Mouse (Mus musculus) liver, embryonic 13.5 days (tissue): ENCODE measurements around the gene Ubtd2. TPM values are rescaled to one million over a fixed set of nuclear protein-coding genes. Genes with fewer than 3 reads are reported as not detected.

Source experiments
- ATAC-seq: fragments of 200-750 bp; cut with Nextera tagmentation; 2 replicates; pipeline ENCODE4 v1.8.0; 2017; ENCODE audit warnings: low read depth, mild to moderate bottlenecking, moderate number of reproducible peaks, moderate library complexity
- DNase-seq: peaks from one replicate; pipeline ENCODE4 v3.0.0; 2022
- H3K27ac ChIP-seq: fragments of 300-500 bp; sonication (generic); 2 replicates; pipeline ENCODE4 v1.5.1; 2015; ENCODE audit warnings: moderate library complexity, mild to moderate bottlenecking, inconsistent platforms
- H3K27me3 ChIP-seq: fragments of 300-500 bp; sonication (generic); 2 replicates; pipeline ENCODE4 v1.6.1; 2015; ENCODE audit warnings: mild to moderate bottlenecking, inconsistent platforms
- H3K36me3 ChIP-seq: fragments of 300-500 bp; sonication (generic); 2 replicates; pipeline ENCODE4 v1.6.1; 2015; ENCODE audit warnings: mild to moderate bottlenecking, inconsistent platforms
- H3K4me1 ChIP-seq: fragments of 300-500 bp; sonication (generic); replicated peaks from 2 replicates; pipeline ENCODE4 v1.6.1; 2015; ENCODE audit warnings: inconsistent platforms
- H3K4me2 ChIP-seq: fragments of 300-500 bp; sonication (generic); 2 replicates; pipeline ENCODE4 v1.6.1; 2015; ENCODE audit warnings: inconsistent platforms, mild to moderate bottlenecking, moderate library complexity
- H3K4me3 ChIP-seq: fragments of 300-500 bp; sonication (generic); replicated peaks from 2 replicates; pipeline ENCODE4 v1.5.1; 2015; ENCODE audit warnings: mild to moderate bottlenecking, inconsistent platforms
- H3K9ac ChIP-seq: fragments of 300-500 bp; sonication (generic); 2 replicates; pipeline ENCODE4 v1.6.1; 2015; ENCODE audit warnings: mild to moderate bottlenecking, inconsistent platforms
- H3K9me3 ChIP-seq: fragments of 300-500 bp; sonication (generic); replicated peaks from 2 replicates; pipeline ENCODE4 v1.6.1; 2016; ENCODE audit warnings: inconsistent platforms
- whole genome bisulfite sequencing: fragments of 180-500 bp; shearing (Covaris S2); methylation state at CpG from one replicate; pipeline ENCODE4 v1.1.7; 2015; ENCODE audit not compliant: insufficient replicate concordance; 5-methylcytosine and 5-hydroxymethylcytosine counted together
- polyA plus RNA-seq: library from polyadenylated mRNA; unstranded; fragments of >200 nt; fragmentation: Nextera tagmentation; extraction: Ambion mirVana; gene quantifications from 2 replicates; pipeline ENCODE4 v1.2.1, GENCODE M21; 2015

Ubtd2 gene
- polyA plus RNA-seq, 1 experiment from 2014 or later, result 5.9 TPM

GRCm38 (mm10) chr11:32444266-32444665 is 10.9 kb upstream of the Ubtd2 start:
- H3K4me2 ChIP-seq, result no peak overlapping the region
- no peak overlapping the region for H3K9ac ChIP-seq
- H3K4me1 ChIP-seq, result no peaks in the 10 kb centered on the region; the same call in 1 of the 2 replicates
- H3K4me3 ChIP-seq, result no peak overlapping the region
- 42% methylated on average over 1 of the region's 1 CpGs for WGBS
- DNase-seq, result no peak
- no peaks in the 10 kb centered on the region for H3K36me3 ChIP-seq
- no peak for ATAC-seq
- H3K9me3 ChIP-seq, result no peaks in the 10 kb centered on the region
- H3K27me3 ChIP-seq, result no peaks in the 10 kb centered on the region
- no peak overlapping the region for H3K27ac ChIP-seq

GRCm38 (mm10) chr11:32445135-32445534 is 10.0 kb upstream of the Ubtd2 start:
- Histone ChIP-seq H3K4me1 (no peaks in the 10 kb centered on the region; the same call in 1 of the 2 replicates), H3K27ac (no peak overlapping the region), H3K9ac (no peak overlapping the region), H3K4me2 (no peak overlapping the region), H3K27me3 (no peaks in the 10 kb centered on the region), H3K4me3 (no peak overlapping the region), H3K9me3 (no peaks in the 10 kb centered on the region), H3K36me3 (no peaks in the 10 kb centered on the region)
- DNase-seq (no peak), ATAC-seq (no peak)
- 48% methylated on average over 1 of the region's 1 CpGs for WGBS

GRCm38 (mm10) chr11:32445637-32446226 is 9.4 kb upstream of the Ubtd2 start:
- H3K4me1 ChIP-seq, result no peaks in the 10 kb centered on the region; the same call in 1 of the 2 replicates
- no peaks in the 10 kb centered on the region for H3K27me3 ChIP-seq
- no peaks in the 10 kb centered on the region for H3K9me3 ChIP-seq
- 23% methylated on average over 6 of the region's 6 CpGs for WGBS
- no peaks in the 10 kb centered on the region for H3K36me3 ChIP-seq
- H3K4me3 ChIP-seq, result no peak overlapping the region
- ATAC-seq, result no peak
- no peak overlapping the region for H3K27ac ChIP-seq
- no peak overlapping the region for H3K4me2 ChIP-seq
- DNase-seq, result no peak
- H3K9ac ChIP-seq, result no peak overlapping the region

GRCm38 (mm10) chr11:32450216-32450615 is 5.0 kb upstream of the Ubtd2 start:
- Histone ChIP-seq H3K4me2 (no peak overlapping the region), H3K27me3 (peaks cover 17% of the 10 kb centered on the region), H3K4me3 (no peak overlapping the region), H3K36me3 (no peaks in the 10 kb centered on the region), H3K9me3 (no peaks in the 10 kb centered on the region), H3K9ac (no peak overlapping the region), H3K4me1 (peaks cover 13% of the 10 kb centered on the region), H3K27ac (no peak overlapping the region)
- no peak for ATAC-seq
- 4% methylated on average over 1 of the region's 1 CpGs for WGBS
- peak; percentile 21 for DNase-seq

GRCm38 (mm10) chr11:32451306-32451705 is 3.9 kb upstream of the Ubtd2 start:
- Histone ChIP-seq H3K27ac (no peak overlapping the region), H3K4me1 (peaks cover 24% of the 10 kb centered on the region), H3K9ac (no peak overlapping the region)

GRCm38 (mm10) chr11:32452745-32453144 is 2.4 kb upstream of the Ubtd2 start:
- H3K27me3 ChIP-seq, result peaks cover 34% of the 10 kb centered on the region
- H3K9me3 ChIP-seq, result no peaks in the 10 kb centered on the region
- no peaks in the 10 kb centered on the region for H3K36me3 ChIP-seq
- ATAC-seq (no peak), DNase-seq (no peak)
- peaks cover 27% of the 10 kb centered on the region for H3K4me1 ChIP-seq
- WGBS, result 80% methylated on average over 4 of the region's 4 CpGs
- H3K4me3 ChIP-seq, result no peak overlapping the region
- H3K9ac ChIP-seq, result no peak overlapping the region
- H3K27ac ChIP-seq, result no peak overlapping the region
- H3K4me2 ChIP-seq, result no peak overlapping the region

More at GRCm38 (mm10) chr11:32451306-32451705, 3.9 kb upstream of the Ubtd2 start:
- 75% methylated on average over 6 of the region's 6 CpGs for WGBS
- Histone ChIP-seq H3K27me3 (peaks cover 27% of the 10 kb centered on the region), H3K9me3 (no peaks in the 10 kb centered on the region), H3K4me3 (no peak overlapping the region), H3K36me3 (no peaks in the 10 kb centered on the region), H3K4me2 (no peak overlapping the region)
- ATAC-seq (no peak), DNase-seq (no peak)

GRCm38 (mm10) chr11:32453353-32453915 is 1.7 kb upstream of the Ubtd2 start:
- no peak overlapping the region for H3K27ac ChIP-seq
- DNase-seq (no peak), ATAC-seq (no peak)
- H3K9me3 ChIP-seq, result no peaks in the 10 kb centered on the region
- no peak overlapping the region for H3K9ac ChIP-seq
- 60% methylated on average over 8 of the region's 8 CpGs for WGBS
- no peaks in the 10 kb centered on the region for H3K36me3 ChIP-seq
- no peak overlapping the region for H3K4me2 ChIP-seq
- peaks cover 34% of the 10 kb centered on the region for H3K27me3 ChIP-seq
- H3K4me1 ChIP-seq, result peaks cover 27% of the 10 kb centered on the region
- H3K4me3 ChIP-seq, result no peak overlapping the region

- DNase-seq, result no peak
- 4% methylated on average over 19 of the region's 19 CpGs for WGBS
- H3K27ac ChIP-seq, result no peak overlapping the region
These were observed 855 bp upstream of the Ubtd2 start for GRCm38 (mm10) chr11:32454231-32454799.

GRCm38 (mm10) chr11:32455507-32456141 is 454 bp downstream of the Ubtd2 start:
- whole genome bisulfite sequencing, result under 1% methylated on average over 55 of the region's 58 CpGs
- Histone ChIP-seq H3K4me1 (peaks cover 27% of the 10 kb centered on the region), H3K9me3 (no peaks in the 10 kb centered on the region), H3K27me3 (peaks cover 34% of the 10 kb centered on the region), H3K9ac (peak overlapping the region; percentile 85), H3K4me2 (peak overlapping the region; percentile 99), H3K27ac (peak overlapping the region; percentile 78), H3K36me3 (no peaks in the 10 kb centered on the region), H3K4me3 (peak overlapping the region; percentile 82)
- ATAC-seq (0 out of 2 replicates have a peak, but pooled peaks have one; percentile 0), DNase-seq (peak; percentile 14)

More at GRCm38 (mm10) chr11:32454231-32454799, 855 bp upstream of the Ubtd2 start:
- peaks cover 27% of the 10 kb centered on the region for H3K4me1 ChIP-seq
- peaks cover 34% of the 10 kb centered on the region for H3K27me3 ChIP-seq
- peak overlapping the region; percentile 99 for H3K4me2 ChIP-seq
- no peaks in the 10 kb centered on the region for H3K9me3 ChIP-seq
- H3K9ac ChIP-seq, result peak overlapping the region; percentile 85
- H3K36me3 ChIP-seq, result no peaks in the 10 kb centered on the region
- peak overlapping the region; percentile 82 for H3K4me3 ChIP-seq
- no peak for ATAC-seq

- H3K4me2 ChIP-seq, result peak overlapping the region; percentile 99
- H3K9ac ChIP-seq, result peak overlapping the region; percentile 85
- H3K4me3 ChIP-seq, result peak overlapping the region; percentile 82
- H3K27ac ChIP-seq, result no peak overlapping the region
- H3K36me3 ChIP-seq, result no peaks in the 10 kb centered on the region
- H3K27me3 ChIP-seq, result peaks cover 30% of the 10 kb centered on the region
- 20% methylated on average over 6 of the region's 6 CpGs for WGBS
- H3K9me3 ChIP-seq, result no peaks in the 10 kb centered on the region
- H3K4me1 ChIP-seq, result peaks cover 27% of the 10 kb centered on the region
- no peak for DNase-seq
- ATAC-seq, result no peak
These were observed 1.2 kb downstream of the Ubtd2 start for GRCm38 (mm10) chr11:32456356-32456755.

GRCm38 (mm10) chr11:32464282-32464681 is 9.1 kb downstream of the Ubtd2 start:
- Histone ChIP-seq H3K4me1 (peaks cover 9% of the 10 kb centered on the region; the same call in 1 of the 2 replicates), H3K4me2 (no peak overlapping the region), H3K9ac (no peak overlapping the region), H3K36me3 (no peaks in the 10 kb centered on the region), H3K9me3 (no peaks in the 10 kb centered on the region), H3K27ac (no peak overlapping the region), H3K27me3 (no peaks in the 10 kb centered on the region), H3K4me3 (no peak overlapping the region)
- no peak for ATAC-seq
- 67% methylated on average over 2 of the region's 2 CpGs for WGBS
- DNase-seq, result no peak
